Mouse (Mus musculus): Measurements from ENCODE around the gene Bmp6. TPM values are rescaled to one million over a fixed set of nuclear protein-coding genes. Genes with fewer than 3 reads are reported as not detected.
A peak's percentile ranks its signal among the peaks of the same experiment; 100 is the strongest.

The Bmp6 gene
- polyA plus RNA-seq (2012; rRNA removed), result 6.4 and 9.5 TPM in 2 replicates

DNA sequence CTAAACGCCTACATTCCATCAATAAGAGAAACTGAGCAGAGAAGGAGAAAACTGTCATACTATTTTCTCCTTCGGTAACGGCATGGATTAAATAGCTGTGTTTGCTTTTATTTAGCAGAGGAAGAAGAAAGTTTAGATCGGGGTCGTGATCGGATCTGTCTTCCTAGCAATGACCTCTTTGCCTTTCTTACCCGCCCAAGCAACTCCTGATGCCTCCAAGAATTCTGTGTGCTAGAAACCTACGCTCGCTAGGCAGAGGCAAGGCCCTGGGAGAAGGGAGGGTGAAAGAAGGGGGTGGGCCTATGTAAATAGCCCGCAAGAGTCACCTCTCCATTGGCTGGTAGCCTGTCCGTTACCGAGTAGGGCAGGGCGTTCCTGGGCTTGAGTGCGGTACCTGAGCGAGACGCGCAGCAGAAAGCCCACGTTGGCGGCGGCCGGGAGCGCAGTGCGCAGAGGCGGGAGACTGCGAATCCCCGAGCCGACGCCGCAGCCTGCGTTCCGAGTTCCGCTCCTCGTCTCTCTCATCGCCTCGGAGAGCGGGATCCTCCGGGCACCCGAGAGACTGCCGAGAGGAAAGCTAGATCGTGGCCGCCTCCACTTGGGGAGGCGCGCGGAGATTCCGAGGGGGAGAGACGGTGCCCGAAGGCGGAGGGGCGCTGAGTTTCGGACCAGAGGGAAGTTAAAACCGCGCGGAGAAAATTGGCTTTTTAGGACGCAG lies at the start of gene Bmp6:
Gene Bmp6, plus strand, starts transcription at position 395 of the 718 bp plus-strand sequence.
- 4% methylated on average over 54 of the region's 54 CpGs for WGBS
- no peaks in the 10 kb centered on the region; the same call in 1 of the 2 replicates for H3K4me1 ChIP-seq (ENCODE audit: control insufficient read depth, insufficient read depth, low read length)
- TF ChIP-seq POLR2A (IDR thresholded peaks at IDR 0.05; ENCODE audit: borderline replicate concordance, insufficient read depth, low read length) (no peak), CTCF (IDR thresholded peaks at IDR 0.05; ENCODE audit: borderline replicate concordance, insufficient read depth, low read depth, low read length) (no peak)
- no peak within 1 kb of the TSS for H3K27ac ChIP-seq (ENCODE audit: insufficient read depth, low read length)
- DNase-seq, result peak; percentile 62 to 68
- H3K27me3 ChIP-seq (ENCODE audit: control insufficient read depth, insufficient read depth, low read length), result peaks cover 5% of the 10 kb centered on the region; the same call in 1 of the 2 replicates
- H3K4me3 ChIP-seq (replicated peaks; ENCODE audit: insufficient read depth, low read depth, low read length), result peak within 1 kb of the TSS; percentile 42

DNA sequence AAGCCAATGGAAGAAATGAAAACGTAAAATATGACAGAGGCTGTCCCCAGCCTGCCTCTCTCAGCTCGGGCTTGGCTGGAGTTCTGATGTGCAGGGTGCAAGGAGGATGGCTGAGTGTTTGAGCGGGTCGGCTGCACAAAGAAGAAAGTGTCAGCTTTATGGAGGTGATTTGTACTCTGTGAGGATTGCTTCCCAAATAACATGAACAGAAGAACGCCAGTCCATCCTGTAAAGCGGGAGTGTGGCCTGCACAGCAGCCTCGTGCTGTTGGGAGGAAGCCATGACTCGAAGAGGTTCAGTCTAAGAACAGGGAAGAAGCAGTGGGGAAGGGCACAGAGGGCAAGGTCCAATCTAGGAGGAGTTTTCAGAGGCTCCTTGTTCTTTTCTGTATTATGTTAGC lies 48.7 kb upstream of the Bmp6 start:
- Histone ChIP-seq H3K27me3 (ENCODE audit: control insufficient read depth, insufficient read depth, low read length) (no peaks in the 10 kb centered on the region), H3K4me1 (ENCODE audit: control insufficient read depth, insufficient read depth, low read length) (no peaks in the 10 kb centered on the region), H3K27ac (ENCODE audit: insufficient read depth, low read length) (no peak overlapping the region), H3K4me3 (replicated peaks; ENCODE audit: insufficient read depth, low read depth, low read length) (no peak overlapping the region)
- WGBS, result 37% methylated on average over 8 of the region's 8 CpGs
- no peak for DNase-seq
- TF ChIP-seq CTCF (IDR thresholded peaks at IDR 0.05; ENCODE audit: borderline replicate concordance, insufficient read depth, low read depth, low read length) (no peak), POLR2A (IDR thresholded peaks at IDR 0.05; ENCODE audit: borderline replicate concordance, insufficient read depth, low read length) (no peak)

DNA sequence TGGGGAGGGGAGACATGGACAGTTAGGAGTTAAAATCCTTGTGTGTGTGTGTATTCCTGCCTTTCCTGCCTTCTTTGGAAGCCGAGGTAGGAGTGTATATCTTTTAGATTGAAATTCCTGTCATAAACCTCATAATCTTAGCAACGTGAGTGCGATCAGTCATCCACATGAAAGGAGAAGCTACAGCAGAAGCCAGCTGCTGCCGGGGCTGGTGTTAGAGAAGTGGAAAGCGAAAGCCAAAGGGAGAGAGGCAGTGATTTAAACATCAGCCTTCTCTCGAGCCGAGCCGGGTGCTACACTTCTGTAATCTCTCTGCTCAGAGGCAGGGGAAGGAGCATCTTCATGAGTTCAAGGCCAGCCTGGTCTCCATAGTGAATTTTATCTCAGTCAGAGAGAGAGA lies 48.3 kb upstream of the Bmp6 start:
- 50% methylated on average over 8 of the region's 8 CpGs for WGBS
- TF ChIP-seq POLR2A (IDR thresholded peaks at IDR 0.05; ENCODE audit: borderline replicate concordance, insufficient read depth, low read length) (no peak), CTCF (IDR thresholded peaks at IDR 0.05; ENCODE audit: borderline replicate concordance, insufficient read depth, low read depth, low read length) (no peak)
- Histone ChIP-seq H3K4me1 (ENCODE audit: control insufficient read depth, insufficient read depth, low read length) (no peaks in the 10 kb centered on the region), H3K27ac (ENCODE audit: insufficient read depth, low read length) (no peak overlapping the region), H3K27me3 (ENCODE audit: control insufficient read depth, insufficient read depth, low read length) (no peaks in the 10 kb centered on the region), H3K4me3 (replicated peaks; ENCODE audit: insufficient read depth, low read depth, low read length) (no peak overlapping the region)
- no peak for DNase-seq

DNA sequence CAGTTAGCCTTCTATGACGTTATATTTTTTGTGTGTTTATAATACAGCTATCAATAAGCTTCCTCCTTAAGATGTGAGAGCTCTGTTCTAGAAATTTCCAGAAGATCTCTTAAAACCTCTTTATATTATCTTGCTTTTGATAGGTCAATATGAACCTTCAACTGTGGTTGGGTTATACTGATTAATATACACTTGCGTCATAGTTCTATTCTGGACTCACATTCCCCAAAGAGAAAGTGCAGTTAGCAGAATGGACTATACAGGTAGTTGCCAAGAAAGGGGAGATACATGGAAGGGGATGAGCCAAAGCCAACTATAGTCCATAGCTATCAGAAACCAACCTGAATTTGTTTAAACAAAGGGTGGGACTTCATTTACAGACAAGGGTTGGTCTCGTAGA lies 33.8 kb upstream of the Bmp6 start:
- no peak for DNase-seq
- H3K27ac ChIP-seq (ENCODE audit: insufficient read depth, low read length), result no peak overlapping the region
- H3K4me3 ChIP-seq (replicated peaks; ENCODE audit: insufficient read depth, low read depth, low read length), result no peak overlapping the region
- no peaks in the 10 kb centered on the region for H3K27me3 ChIP-seq (ENCODE audit: control insufficient read depth, insufficient read depth, low read length)
- no peaks in the 10 kb centered on the region for H3K4me1 ChIP-seq (ENCODE audit: control insufficient read depth, insufficient read depth, low read length)
- TF ChIP-seq POLR2A (IDR thresholded peaks at IDR 0.05; ENCODE audit: borderline replicate concordance, insufficient read depth, low read length), result no peak
- no peak for TF ChIP-seq CTCF (IDR thresholded peaks at IDR 0.05; ENCODE audit: borderline replicate concordance, insufficient read depth, low read depth, low read length)
- 92% methylated on average over 3 of the region's 3 CpGs for WGBS

DNA sequence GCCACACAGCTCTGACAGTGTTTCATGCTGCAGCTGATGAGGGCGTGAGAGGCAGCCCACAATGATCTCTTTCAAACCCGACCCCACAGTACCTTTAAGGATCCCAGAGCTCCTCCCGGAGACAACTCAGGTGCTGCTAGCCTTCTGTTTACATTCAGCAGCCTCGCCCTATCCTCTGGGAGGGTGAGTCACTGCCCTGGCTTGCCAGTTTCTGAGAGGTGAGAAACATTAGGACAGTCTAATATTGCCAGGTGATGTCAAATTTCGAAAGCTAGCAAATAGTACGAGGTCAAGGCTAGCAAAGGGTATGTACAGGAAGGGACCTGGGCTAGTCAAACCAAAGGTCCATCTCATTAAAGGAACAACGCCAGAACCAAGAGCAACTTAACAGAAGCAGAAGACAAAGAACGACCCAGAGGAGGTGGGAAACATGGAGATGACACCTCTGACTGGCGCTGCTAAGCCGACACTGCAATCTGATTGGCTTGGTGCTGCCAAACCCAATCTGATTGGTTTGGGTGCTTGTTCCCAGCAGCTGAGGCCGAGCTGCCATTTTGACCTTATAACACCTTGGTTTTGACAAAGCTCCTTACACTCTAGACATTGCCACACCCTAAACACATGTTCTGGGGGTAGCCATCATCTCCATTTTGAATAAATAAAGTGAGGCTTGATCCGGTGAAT lies 32.4 kb upstream of the Bmp6 start:
- WGBS, result 85% methylated on average over 12 of the region's 12 CpGs
- Histone ChIP-seq H3K27ac (ENCODE audit: insufficient read depth, low read length) (no peak overlapping the region), H3K4me3 (replicated peaks; ENCODE audit: insufficient read depth, low read depth, low read length) (no peak overlapping the region), H3K27me3 (ENCODE audit: control insufficient read depth, insufficient read depth, low read length) (no peaks in the 10 kb centered on the region), H3K4me1 (ENCODE audit: control insufficient read depth, insufficient read depth, low read length) (no peaks in the 10 kb centered on the region)
- no peak for TF ChIP-seq POLR2A (IDR thresholded peaks at IDR 0.05; ENCODE audit: borderline replicate concordance, insufficient read depth, low read length)
- no peak for TF ChIP-seq CTCF (IDR thresholded peaks at IDR 0.05; ENCODE audit: borderline replicate concordance, insufficient read depth, low read depth, low read length)
- no peak for DNase-seq

DNA sequence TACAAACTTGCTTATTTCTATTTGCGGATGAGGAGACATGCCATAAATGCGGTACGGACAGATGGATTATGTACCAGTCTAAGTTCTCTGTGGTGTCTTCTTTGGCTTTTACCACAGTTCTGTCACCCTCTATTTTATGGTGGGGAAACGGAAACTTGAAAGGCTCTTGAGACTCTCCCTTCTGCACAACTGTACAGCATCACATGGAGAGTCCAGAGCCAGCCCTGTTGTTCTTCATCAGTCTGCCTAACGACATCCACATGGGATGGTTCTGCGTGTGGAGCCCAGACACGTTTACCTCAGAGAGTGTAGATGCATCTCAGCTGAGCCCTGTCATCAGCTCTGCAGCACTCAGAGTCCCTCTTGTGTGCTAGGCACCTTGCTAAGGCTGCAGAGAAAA lies 30.3 kb upstream of the Bmp6 start:
- H3K27ac ChIP-seq (ENCODE audit: insufficient read depth, low read length), result no peak overlapping the region
- H3K4me1 ChIP-seq (ENCODE audit: control insufficient read depth, insufficient read depth, low read length), result no peaks in the 10 kb centered on the region
- 82% methylated on average over 7 of the region's 7 CpGs for WGBS
- TF ChIP-seq CTCF (IDR thresholded peaks at IDR 0.05; ENCODE audit: borderline replicate concordance, insufficient read depth, low read depth, low read length) (no peak), POLR2A (IDR thresholded peaks at IDR 0.05; ENCODE audit: borderline replicate concordance, insufficient read depth, low read length) (no peak)
- no peaks in the 10 kb centered on the region for H3K27me3 ChIP-seq (ENCODE audit: control insufficient read depth, insufficient read depth, low read length)
- no peak for DNase-seq
- no peak overlapping the region for H3K4me3 ChIP-seq (replicated peaks; ENCODE audit: insufficient read depth, low read depth, low read length)

DNA sequence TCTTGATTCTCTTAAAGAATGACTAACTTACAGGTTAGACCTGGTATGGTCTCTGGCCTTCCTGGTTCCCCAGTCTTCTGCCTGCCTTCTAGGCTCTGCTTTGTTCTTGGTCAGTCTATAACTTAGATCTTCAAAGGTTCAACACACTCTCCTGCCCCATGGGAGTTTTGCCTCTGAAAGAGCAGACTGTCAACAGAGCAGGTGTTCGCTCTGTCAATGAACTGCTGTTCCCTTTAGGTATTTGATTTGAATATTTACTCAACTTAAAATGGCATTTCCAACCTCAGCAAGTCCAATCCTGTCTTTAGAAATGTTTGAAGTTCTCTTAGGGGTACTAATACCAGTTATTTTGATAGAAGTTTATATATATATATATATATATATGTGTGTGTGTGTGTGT lies 26.5 kb upstream of the Bmp6 start:
- Histone ChIP-seq H3K27me3 (ENCODE audit: control insufficient read depth, insufficient read depth, low read length) (no peaks in the 10 kb centered on the region), H3K4me1 (ENCODE audit: control insufficient read depth, insufficient read depth, low read length) (no peaks in the 10 kb centered on the region), H3K27ac (ENCODE audit: insufficient read depth, low read length) (no peak overlapping the region), H3K4me3 (replicated peaks; ENCODE audit: insufficient read depth, low read depth, low read length) (no peak overlapping the region)
- DNase-seq, result no peak
- WGBS, result 89% methylated on average over 1 of the region's 1 CpGs
- no peak for TF ChIP-seq POLR2A (IDR thresholded peaks at IDR 0.05; ENCODE audit: borderline replicate concordance, insufficient read depth, low read length)
- no peak for TF ChIP-seq CTCF (IDR thresholded peaks at IDR 0.05; ENCODE audit: borderline replicate concordance, insufficient read depth, low read depth, low read length)

DNA sequence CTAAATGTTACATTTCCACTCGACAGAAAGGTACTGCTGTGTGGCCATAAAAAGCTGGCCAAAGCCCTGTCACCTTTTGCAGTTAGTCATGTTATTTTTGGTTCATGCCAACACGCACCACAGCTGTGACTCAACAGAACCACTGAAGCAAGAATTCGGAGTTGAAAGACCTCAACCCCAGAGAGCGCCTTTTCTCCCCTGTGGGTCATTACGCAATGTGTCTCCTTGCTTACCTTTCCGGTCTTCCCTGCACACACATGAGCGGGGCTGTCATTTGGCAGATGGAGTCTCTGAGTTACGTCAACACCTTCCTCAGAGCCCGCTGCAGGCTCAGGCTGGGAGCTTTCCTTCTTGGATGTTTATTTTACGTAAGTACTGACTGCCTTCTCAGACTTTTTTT lies 24.6 kb upstream of the Bmp6 start:
- Histone ChIP-seq H3K27ac (ENCODE audit: insufficient read depth, low read length) (no peak overlapping the region), H3K4me3 (replicated peaks; ENCODE audit: insufficient read depth, low read depth, low read length) (no peak overlapping the region), H3K27me3 (ENCODE audit: control insufficient read depth, insufficient read depth, low read length) (no peaks in the 10 kb centered on the region), H3K4me1 (ENCODE audit: control insufficient read depth, insufficient read depth, low read length) (no peaks in the 10 kb centered on the region)
- WGBS, result 78% methylated on average over 10 of the region's 10 CpGs
- no peak for TF ChIP-seq CTCF (IDR thresholded peaks at IDR 0.05; ENCODE audit: borderline replicate concordance, insufficient read depth, low read depth, low read length)
- no peak for TF ChIP-seq POLR2A (IDR thresholded peaks at IDR 0.05; ENCODE audit: borderline replicate concordance, insufficient read depth, low read length)
- no peak for DNase-seq

Measured in cerebellum, adult 2 months (tissue).